Mouse (Mus musculus): Measurements from ENCODE around the gene Mylpf.

DNA sequence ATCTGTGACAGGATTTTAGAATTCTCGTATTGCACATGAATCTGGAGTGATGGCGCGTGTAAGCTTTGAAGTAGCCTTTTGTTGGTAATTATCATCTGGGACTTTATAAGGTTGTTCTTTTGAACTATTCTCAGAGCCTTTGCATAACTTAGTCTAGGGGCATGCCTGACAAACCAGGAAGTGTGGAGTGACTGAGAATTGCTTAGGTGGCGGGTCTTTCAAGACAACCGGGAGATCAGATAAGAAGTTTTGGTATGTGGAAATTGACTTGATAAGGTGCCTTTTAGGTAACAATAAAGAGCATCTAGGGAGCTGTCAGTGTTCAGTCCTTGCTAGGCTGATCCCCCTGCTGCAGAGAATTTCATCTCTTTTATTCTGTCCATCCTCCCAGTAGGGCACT lies 42.2 kb upstream of the Mylpf start:
- TF ChIP-seq POLR2A (IDR thresholded peaks at IDR 0.05; ENCODE audit: extremely low read depth, insufficient read depth, low read length) = no peak
- TF ChIP-seq CTCF (IDR thresholded peaks at IDR 0.05; ENCODE audit: extremely low read depth, insufficient read depth, low read length) = no peak
